Mouse (Mus musculus) liver, postnatal 0 days (tissue): ENCODE results near the gene Amz2. TPM values are rescaled to one million over a fixed set of nuclear protein-coding genes. Genes with fewer than 3 reads are reported as not detected.
A peak's percentile ranks its signal among the peaks of the same experiment; 100 is the strongest.
"Not testable (repeated sequence)": the region's sequence is repeated elsewhere in the genome, so short reads cannot be mapped to it uniquely, and the experiment has no call there.

ENCODE experiments used
- ATAC-seq: fragments of 200-750 bp; cut with Nextera tagmentation; 2 replicates; pipeline ENCODE4 v1.8.0; 2017; ENCODE audit warnings: mild to moderate bottlenecking, moderate library complexity
- DNase-seq: peaks from one replicate; pipeline ENCODE4 v3.0.0-alpha.2; 2016
- H3K27ac ChIP-seq: fragments of 300-500 bp; sonication (generic); 2 replicates; pipeline ENCODE4 v1.5.1; 2014; ENCODE audit warnings: antibody characterized with exemption, moderate library complexity, mild to moderate bottlenecking, low read depth
- H3K27me3 ChIP-seq: fragments of 300-500 bp; sonication (generic); 2 replicates; pipeline ENCODE4 v1.6.1; 2014; ENCODE audit warnings: low read length, control low read depth, mixed read lengths; ENCODE audit not compliant: insufficient read depth
- H3K36me3 ChIP-seq: fragments of 300-500 bp; sonication (generic); replicated peaks from 2 replicates; pipeline ENCODE4 v1.6.1; 2014; ENCODE audit warnings: mild to moderate bottlenecking, control low read depth, low read length, moderate library complexity, mixed read lengths; ENCODE audit not compliant: insufficient read depth
- H3K4me1 ChIP-seq: fragments of 300-500 bp; sonication (generic); 2 replicates; pipeline ENCODE4 v1.6.1; 2014; ENCODE audit warnings: antibody characterized with exemption, mild to moderate bottlenecking, control low read depth; ENCODE audit not compliant: insufficient read depth
- H3K4me2 ChIP-seq: fragments of 300-500 bp; sonication (generic); 2 replicates; pipeline ENCODE4 v1.6.1; 2014; ENCODE audit warnings: low read depth, mild to moderate bottlenecking, low read length, moderate library complexity, mixed read lengths
- H3K4me3 ChIP-seq: fragments of 300-500 bp; sonication (generic); 2 replicates; pipeline ENCODE4 v1.5.1; 2014; ENCODE audit warnings: low read depth, low read length
- H3K9ac ChIP-seq: fragments of 300-500 bp; sonication (generic); replicated peaks from 2 replicates; pipeline ENCODE4 v1.6.1; 2014; ENCODE audit warnings: mild to moderate bottlenecking, moderate library complexity
- H3K9me3 ChIP-seq: fragments of 300-500 bp; sonication (generic); 2 replicates; pipeline ENCODE4 v1.6.1; 2016; ENCODE audit warnings: mild to moderate bottlenecking, control low read depth, low read length, mixed read lengths
- CTCF ChIP-seq: sonication (generic); IDR thresholded peaks from 2 replicates; pipeline ENCODE4 v1.5.1; 2016; ENCODE audit warnings: antibody characterized with exemption, low read depth
- EP300 ChIP-seq: IDR thresholded peaks from 2 replicates; pipeline ENCODE4 v1.6.1; 2016; ENCODE audit warnings: antibody characterized with exemption, low read depth, mild to moderate bottlenecking
- WGBS: fragments of 180-500 bp; shearing (Covaris S2); extraction: QIAGEN DNeasy Blood & Tissue Kit; methylation state at CpG from one replicate; pipeline ENCODE4 v1.1.7; 2014; ENCODE audit not compliant: insufficient replicate concordance; 5-methylcytosine and 5-hydroxymethylcytosine counted together
- polyA plus RNA-seq: library from polyadenylated mRNA; unstranded; fragments of >200 nt; fragmentation: Nextera tagmentation; extraction: Ambion mirVana; gene quantifications from 2 replicates; pipeline ENCODE4 v1.2.1, GENCODE M21; 2015

Amz2 gene
- polyA plus RNA-seq, 1 experiment from 2014 or later: 11.0 TPM

DNA sequence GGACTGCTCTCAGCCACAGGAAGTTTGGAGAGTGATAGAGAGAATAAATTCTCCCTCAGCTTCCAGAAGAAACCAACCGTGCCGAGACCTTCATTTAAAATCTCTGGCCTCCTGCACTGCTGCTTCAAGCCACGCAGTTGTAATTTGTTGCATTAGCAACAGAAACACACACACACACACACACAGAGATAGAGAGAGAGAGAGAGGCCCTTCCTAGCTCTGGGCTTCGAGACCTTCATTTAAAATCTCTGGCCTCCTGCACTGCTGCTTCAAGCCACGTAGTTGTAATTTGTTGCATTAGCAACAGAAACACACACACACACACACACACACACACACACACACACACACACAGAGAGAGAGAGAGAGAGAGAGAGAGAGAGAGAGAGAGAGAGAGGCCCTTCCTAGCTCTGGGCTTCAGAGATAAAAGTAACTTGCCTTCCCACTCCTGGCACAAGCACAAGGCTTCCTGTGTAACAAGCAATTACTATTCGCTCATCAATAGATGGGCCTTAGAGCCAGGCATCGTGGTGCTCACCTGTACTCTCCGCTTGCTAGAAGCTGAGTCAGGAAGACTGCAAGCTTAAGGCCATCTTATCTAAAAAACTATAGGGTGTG, 67.2 kb downstream of the Amz2 start:
- H3K27ac ChIP-seq: peak overlapping the region; percentile 4; the same call in 1 of the 2 replicates
- H3K4me1 ChIP-seq: peaks cover 57% of the 10 kb centered on the region
- peak; percentile 13; the same call in 1 of the 2 replicates for ATAC-seq
- H3K9me3 ChIP-seq, H3K4me2 ChIP-seq, H3K4me3 ChIP-seq, H3K9ac ChIP-seq, H3K27me3 ChIP-seq, DNase-seq, H3K36me3 ChIP-seq: not testable (repeated sequence)
- 43% methylated on average over 8 of the region's 8 CpGs for WGBS
- peak; percentile 62 for TF ChIP-seq EP300

DNA sequence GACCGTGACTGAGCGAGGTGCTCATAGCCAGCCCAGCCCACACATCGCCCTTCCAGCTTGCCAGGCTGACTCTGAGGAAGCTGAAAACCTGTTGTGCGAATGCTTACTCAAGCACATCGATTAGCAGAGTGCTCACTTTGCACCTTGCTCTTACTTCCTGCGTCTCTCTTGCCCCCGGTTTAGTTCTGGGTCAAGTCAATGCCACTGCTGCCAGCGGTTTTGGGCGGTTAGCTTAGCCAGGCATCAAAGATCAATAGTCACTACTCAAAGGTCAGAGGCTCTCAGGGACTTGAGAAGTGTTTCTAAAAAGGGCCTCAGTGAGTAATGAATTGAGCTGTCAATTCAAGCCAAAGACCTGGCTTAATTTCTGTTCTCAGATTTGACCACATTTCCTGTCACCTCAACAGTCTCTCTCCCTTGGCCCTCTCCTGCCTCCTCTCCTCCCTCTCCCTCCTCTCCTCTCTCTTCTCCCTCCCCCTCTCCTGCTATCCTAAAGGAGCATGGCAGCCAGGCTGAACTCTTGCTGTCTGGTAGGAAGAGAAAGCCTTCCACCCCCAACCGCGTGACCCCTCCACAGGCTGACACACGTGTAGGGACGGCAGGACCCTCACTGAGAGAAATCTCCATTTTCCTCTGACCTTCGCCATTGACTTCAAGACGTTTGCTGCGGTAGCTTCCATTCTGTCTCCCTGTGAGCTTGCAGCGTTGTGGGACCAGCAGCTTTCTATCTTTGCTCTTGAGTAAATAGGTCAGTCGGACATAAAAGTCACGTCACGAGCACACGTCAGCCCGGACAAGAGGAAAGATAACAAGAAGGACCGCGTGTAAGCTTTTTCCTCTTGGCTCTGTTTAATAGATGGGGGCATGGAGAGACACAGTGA, 69.4 kb downstream of the Amz2 start:
- Histone ChIP-seq H3K36me3 (no peaks in the 10 kb centered on the region), H3K4me1 (peaks cover 60% of the 10 kb centered on the region), H3K4me3 (no peak overlapping the region), H3K27me3 (no peaks in the 10 kb centered on the region), H3K9ac (peak overlapping the region; percentile 23; the same call in 1 of the 2 replicates), H3K9me3 (no peaks in the 10 kb centered on the region), H3K27ac (peak overlapping the region; percentile 94), H3K4me2 (peak overlapping the region; percentile 3)
- TF ChIP-seq EP300 (peak; percentile 74), CTCF (no peak)
- WGBS: 39% methylated on average over 24 of the region's 24 CpGs
- ATAC-seq (peak; percentile 69), DNase-seq (peak; percentile 61)

DNA sequence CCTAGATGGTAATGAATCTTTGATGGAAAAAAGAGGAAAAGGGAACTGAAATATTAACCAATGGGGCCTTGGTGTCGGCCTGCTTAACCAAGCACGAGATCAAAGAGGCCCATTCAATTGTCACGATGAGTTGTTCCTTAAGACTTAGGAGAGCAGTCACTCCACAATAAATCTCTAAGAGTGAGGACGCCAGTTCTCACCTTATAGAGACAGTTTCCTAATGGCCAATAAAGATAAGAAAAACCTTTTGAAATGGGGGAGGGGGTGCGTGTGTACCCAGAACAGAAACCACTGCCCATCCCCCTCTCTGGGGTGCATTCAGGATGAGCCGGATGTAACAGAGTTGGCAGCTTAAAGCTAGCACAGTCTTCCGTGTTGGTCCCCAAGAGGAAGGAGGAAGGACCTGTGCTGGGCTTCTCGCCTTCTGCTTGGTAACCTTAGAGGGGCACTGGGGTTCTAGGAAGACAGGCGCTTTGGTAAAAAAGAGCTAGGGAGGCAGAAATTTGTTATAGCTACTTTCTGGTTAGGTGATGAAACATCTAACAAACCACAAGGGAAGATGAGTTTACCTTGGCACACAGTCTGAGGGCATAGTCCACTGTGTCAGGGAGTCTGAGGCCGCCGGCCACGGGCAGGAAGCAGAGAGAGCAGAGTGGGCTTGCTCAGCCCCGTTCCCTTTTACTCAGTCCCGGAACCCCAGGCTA, 70.2 kb downstream of the Amz2 start:
- ATAC-seq: peak; percentile 75
- WGBS: 13% methylated on average over 14 of the region's 14 CpGs
- H3K9me3 ChIP-seq: no peaks in the 10 kb centered on the region
- no peaks in the 10 kb centered on the region for H3K27me3 ChIP-seq
- peak overlapping the region; percentile 28; the same call in 1 of the 2 replicates for H3K9ac ChIP-seq
- TF ChIP-seq CTCF: no peak
- TF ChIP-seq EP300: peak; percentile 34; the same call in 1 of the 2 replicates
- peak overlapping the region; percentile 3 for H3K4me2 ChIP-seq
- H3K4me3 ChIP-seq: no peak overlapping the region
- H3K36me3 ChIP-seq: no peaks in the 10 kb centered on the region
- DNase-seq: peak; percentile 64
- H3K27ac ChIP-seq: peak overlapping the region; percentile 94
- H3K4me1 ChIP-seq: peaks cover 60% of the 10 kb centered on the region

DNA sequence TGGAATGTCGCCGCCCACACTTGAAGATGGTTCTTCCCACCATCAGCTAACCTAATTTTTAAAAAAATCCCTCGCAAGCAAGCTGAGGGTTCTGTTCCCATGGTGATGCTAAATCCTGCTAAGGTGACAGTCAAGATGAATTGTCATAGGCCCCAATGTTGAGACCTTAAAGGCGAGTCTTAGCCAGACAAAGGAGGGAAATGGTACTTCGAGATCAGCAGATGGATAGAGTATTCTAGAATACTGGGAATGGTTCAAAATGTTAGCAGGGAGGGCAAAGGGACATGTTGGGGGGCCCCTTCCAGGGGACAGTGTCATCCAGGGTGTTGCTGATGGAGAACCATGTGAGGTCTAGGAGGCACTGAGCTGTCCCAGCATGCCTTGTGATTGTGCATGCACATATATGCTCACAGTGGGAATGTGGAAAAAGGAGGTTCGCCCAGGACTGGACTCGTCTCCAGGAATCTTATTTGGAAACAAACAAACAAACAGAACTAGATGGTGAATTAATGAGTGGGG, 70.8 kb downstream of the Amz2 start:
- WGBS: 66% methylated on average over 7 of the region's 7 CpGs
- ATAC-seq (no peak), DNase-seq (no peak)
- H3K36me3 ChIP-seq: no peaks in the 10 kb centered on the region
- H3K4me3 ChIP-seq: no peak overlapping the region
- H3K4me1 ChIP-seq: peaks cover 60% of the 10 kb centered on the region
- H3K4me2 ChIP-seq: peak overlapping the region; percentile 3
- no peaks in the 10 kb centered on the region for H3K27me3 ChIP-seq
- no peak for TF ChIP-seq CTCF
- no peak for TF ChIP-seq EP300
- H3K27ac ChIP-seq: peak overlapping the region; percentile 94
- H3K9me3 ChIP-seq: no peaks in the 10 kb centered on the region
- peak overlapping the region; percentile 28; the same call in 1 of the 2 replicates for H3K9ac ChIP-seq

DNA sequence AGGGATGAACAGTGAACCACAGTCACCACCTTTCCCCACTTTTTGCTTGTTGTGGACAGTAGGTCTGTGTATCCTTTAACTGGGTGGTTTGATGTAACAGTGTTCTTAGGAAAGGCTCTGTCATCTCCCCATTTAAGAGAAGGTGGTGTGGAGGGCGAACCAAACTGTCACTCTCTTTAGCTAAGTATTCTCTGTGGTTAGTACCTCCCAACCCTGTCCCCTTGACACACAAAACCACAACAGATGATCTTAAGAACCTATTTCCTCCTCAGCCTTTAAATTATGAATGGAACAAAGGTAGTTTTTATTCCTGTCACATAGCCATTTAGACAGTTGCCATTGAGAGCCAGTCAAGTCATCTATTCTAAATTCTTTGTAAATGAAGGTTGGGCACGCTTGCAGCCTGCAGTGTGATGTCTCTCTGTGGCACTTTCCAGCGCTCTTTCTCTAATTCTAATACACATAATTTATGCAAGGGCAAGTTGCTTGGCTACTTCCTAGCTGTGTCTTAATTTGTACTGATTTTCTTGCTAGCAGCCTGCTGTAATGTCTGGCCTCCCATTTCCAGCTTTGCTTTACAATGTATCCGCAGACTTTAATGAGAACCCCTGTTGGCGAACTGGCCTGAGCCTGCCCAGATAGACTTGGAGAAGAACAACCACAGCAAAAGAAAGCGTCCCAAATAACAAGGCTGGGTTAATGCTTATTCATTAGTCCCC, 71.4 kb downstream of the Amz2 start:
- H3K9ac ChIP-seq: no peak overlapping the region
- H3K36me3 ChIP-seq: no peaks in the 10 kb centered on the region
- H3K4me2 ChIP-seq: 0 out of 2 replicates have a peak overlapping the region, but pooled peaks have one; percentile 3
- ATAC-seq (no peak), DNase-seq (no peak)
- H3K4me1 ChIP-seq: peaks cover 61% of the 10 kb centered on the region
- H3K27me3 ChIP-seq: no peaks in the 10 kb centered on the region
- no peaks in the 10 kb centered on the region for H3K9me3 ChIP-seq
- H3K27ac ChIP-seq: peak overlapping the region; percentile 94
- H3K4me3 ChIP-seq: no peak overlapping the region
- TF ChIP-seq CTCF: no peak
- TF ChIP-seq EP300: no peak
- 62% methylated on average over 6 of the region's 6 CpGs for WGBS
